Mouse (Mus musculus): ENCODE results near the gene Mterf1b.

Gene Mterf1b

GRCm38 (mm10) chr5:4245004-4245403 is 52.8 kb downstream of the Mterf1b start:
- no peak for DNase-seq (ENCODE audit: low read depth, low spot score)

DNA sequence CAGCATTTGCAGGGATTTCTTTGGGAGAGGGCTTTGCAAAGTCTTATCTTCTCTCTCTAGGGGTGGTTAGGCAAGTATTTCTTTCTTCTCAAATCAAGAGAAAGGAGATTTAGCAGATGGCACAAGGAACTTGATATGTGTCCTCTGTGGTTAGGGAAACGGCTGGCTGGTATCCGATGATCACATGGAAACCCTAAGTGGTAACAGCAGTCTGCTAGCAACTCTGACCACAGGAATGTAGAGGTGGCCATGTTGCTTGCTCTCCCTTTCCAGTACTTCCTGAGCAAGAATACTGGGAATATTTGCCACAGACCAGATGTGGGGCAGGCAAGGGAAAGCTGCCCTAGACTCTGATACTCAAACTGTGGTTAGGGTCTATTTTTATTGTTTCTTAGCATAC is 53.9 kb downstream of the Mterf1b start:
- DNase-seq (ENCODE audit: low read depth, low spot score) = no peak

All from retina, adult 2 months (tissue).